Mouse (Mus musculus) spleen, adult 2 months (tissue): Measurements from ENCODE around the gene Phf5a.

ENCODE experiments used
- CTCF ChIP-seq: fragments of 200-500 bp; IDR thresholded peaks from 2 replicates; pipeline ENCODE4 v1.5.1; 2011; ENCODE audit warnings: mild to moderate bottlenecking, inconsistent platforms; ENCODE audit not compliant: insufficient read depth, insufficient read length, insufficient replicate concordance; ENCODE audit errors: extremely low read depth
- POLR2A ChIP-seq: fragments of 200-500 bp; IDR thresholded peaks from 2 replicates; pipeline ENCODE4 v1.6.1; 2011; ENCODE audit warnings: low read depth, low read length, inconsistent platforms

DNA sequence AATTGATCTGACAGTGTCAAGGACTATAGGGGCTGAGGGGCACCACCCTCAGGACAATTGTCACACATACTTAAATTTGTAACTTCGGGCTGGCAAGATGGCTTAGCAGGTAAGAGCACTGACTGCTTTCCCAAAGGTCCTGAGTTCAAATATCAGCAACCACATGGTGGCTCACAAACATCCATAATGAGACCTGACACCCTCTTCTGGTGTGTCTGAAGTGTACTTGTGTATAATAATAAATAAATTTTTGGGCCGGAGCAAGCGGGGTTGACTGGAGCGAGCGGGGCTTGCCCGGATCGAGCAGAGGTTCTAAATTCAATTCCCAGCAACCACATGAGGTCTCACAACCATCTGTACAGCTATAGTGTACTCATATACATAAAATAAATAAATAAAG, 31.4 kb downstream of the Phf5a start:
- no peak for TF ChIP-seq CTCF
- TF ChIP-seq POLR2A, result no peak
